ENCODE assay signal across 11 mouse cellular contexts in genomic region chr9:31840037-31840436, GRCm38 (mm10).
"Had no signal": no experiment of that assay in that cellular context is flagged by ENCODE, and none has a peak within 500 bp of the region (broad histone marks: within the 10 kb centered on the region; RNA-seq: fewer than 3 reads in every experiment).

No protein-coding gene starts in this region.

- H3K9ac ChIP-seq: liver, embryonic 15.5 days; midbrain, embryonic 13.5 days had no signal

- H3K27ac ChIP-seq: layer of hippocampus, adult 2 months; liver, embryonic 15.5 days; midbrain, embryonic 13.5 days had no signal

- H3K27me3 ChIP-seq: liver, embryonic 15.5 days; midbrain, embryonic 13.5 days had no signal

- H3K4me1 ChIP-seq: liver, embryonic 15.5 days had no signal

- H3K4me3 ChIP-seq: layer of hippocampus, adult 2 months; liver, embryonic 15.5 days; midbrain, embryonic 13.5 days had no signal

- H3K4me2 ChIP-seq: liver, embryonic 11.5 days; liver, embryonic 15.5 days; midbrain, embryonic 13.5 days had no signal

- ATAC-seq: hindbrain, embryonic 16.5 days; inflammation-experienced regulatory T-cells, adult 6 months had no signal

- DNase-seq: kidney, adult 9 months; kidney, postnatal 10 days; kidney, postnatal 4 days; lung, postnatal 10 days; right cerebral cortex, postnatal 14 days had no signal

- H3K9me3 ChIP-seq: liver, embryonic 15.5 days; midbrain, embryonic 13.5 days had no signal

- H3K36me3 ChIP-seq: liver, embryonic 15.5 days; midbrain, embryonic 13.5 days had no signal
